21 mouse cellular contexts compared by ENCODE assay signal in the genomic region with DNA sequence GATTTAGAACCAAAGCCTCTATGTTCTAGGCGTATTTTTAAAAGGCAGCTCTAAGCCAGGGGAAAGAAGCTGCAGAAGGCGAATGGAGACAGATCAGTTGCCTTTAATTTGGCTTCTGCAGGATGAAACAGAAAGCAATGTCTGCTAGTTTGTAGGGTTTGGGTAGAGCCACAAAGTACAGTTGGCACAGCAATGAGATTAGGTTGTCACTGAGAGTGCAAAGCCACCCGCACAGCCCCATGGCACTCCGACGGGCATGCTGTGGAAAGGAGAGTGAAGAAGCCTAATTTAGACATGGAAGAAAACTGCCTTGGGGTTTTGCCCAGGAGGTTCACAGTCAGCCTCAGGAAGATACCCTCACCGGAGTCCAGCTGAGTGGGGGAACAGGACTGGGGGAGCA.
DNase-seq lines count a peak whose midpoint lies in the region; ATAC-seq and TF ChIP-seq lines count a peak whose summit lies in the region.
"Had no signal": no experiment of that assay in that cellular context is flagged by ENCODE, and none has a peak within 500 bp of the region (broad histone marks: within the 10 kb centered on the region; RNA-seq: fewer than 3 reads in every experiment).

No protein-coding gene starts in this region.

- peaks cover 3% of the 10 kb centered on the region; the same call in 1 of the 2 replicates for H3K4me1 ChIP-seq in cortical plate, adult 2 months (ENCODE audit: control insufficient read depth, insufficient read depth, low read length)
- no peaks in the 10 kb centered on the region for H3K4me1 ChIP-seq in midbrain, postnatal 0 days (ENCODE audit: insufficient read depth, low read length)
- H3K4me1 ChIP-seq: forebrain, embryonic 10.5 days; hindbrain, embryonic 15.5 days had no signal

- WGBS in midbrain, postnatal 0 days, result 76% methylated on average over 6 of the region's 6 CpGs

- no peak overlapping the region for H3K4me2 ChIP-seq in midbrain, postnatal 0 days (ENCODE audit: low read depth, low read length, poor library complexity, severe bottlenecking)
- H3K4me2 ChIP-seq: forebrain, embryonic 13.5 days; heart, embryonic 11.5 days; hindbrain, embryonic 12.5 days; hindbrain, embryonic 15.5 days had no signal

- ATAC-seq in midbrain, postnatal 0 days (ENCODE audit: low FRiP score), result no peak
- ATAC-seq: CD4-positive, CD25-positive, alpha-beta regulatory T cell, adult 4 months; forebrain, embryonic 13.5 days had no signal

- H3K36me3 ChIP-seq in midbrain, postnatal 0 days (ENCODE audit: insufficient read depth, low read length), result no peaks in the 10 kb centered on the region
- H3K36me3 ChIP-seq: forebrain, embryonic 10.5 days; hindbrain, embryonic 12.5 days; hindbrain, embryonic 15.5 days had no signal

- no peaks in the 10 kb centered on the region for H3K27me3 ChIP-seq in midbrain, postnatal 0 days (ENCODE audit: insufficient read depth, low read length)
- H3K27me3 ChIP-seq: hindbrain, embryonic 12.5 days; hindbrain, embryonic 15.5 days had no signal

- peak overlapping the region; percentile 67 for H3K27ac ChIP-seq in layer of hippocampus, adult 2 months
- peak overlapping the region; percentile 19; the same call in 1 of the 2 replicates for H3K27ac ChIP-seq in cortical plate, adult 2 months (ENCODE audit: insufficient read depth, low read length)
- no peak overlapping the region for H3K27ac ChIP-seq in midbrain, postnatal 0 days (ENCODE audit: low read depth, low read length)
- H3K27ac ChIP-seq: forebrain, embryonic 10.5 days; forebrain, embryonic 13.5 days; gastrocnemius, adult 2 months; hindbrain, embryonic 12.5 days; hindbrain, embryonic 15.5 days had no signal

- H3K9me3 ChIP-seq in midbrain, postnatal 0 days (ENCODE audit: low read length), result no peaks in the 10 kb centered on the region
- H3K9me3 ChIP-seq: forebrain, embryonic 13.5 days; hindbrain, embryonic 15.5 days had no signal

- no peak overlapping the region for H3K4me3 ChIP-seq in layer of hippocampus, adult 2 months
- H3K4me3 ChIP-seq in cortical plate, adult 2 months (ENCODE audit: insufficient read depth, low read length), result no peak overlapping the region
- H3K4me3 ChIP-seq in midbrain, postnatal 0 days (ENCODE audit: low read depth, low read length), result no peak overlapping the region
- H3K4me3 ChIP-seq: forebrain, embryonic 10.5 days; forebrain, embryonic 13.5 days; gastrocnemius, adult 2 months; hindbrain, embryonic 12.5 days; hindbrain, embryonic 15.5 days had no signal

- H3K9ac ChIP-seq in midbrain, postnatal 0 days (replicated peaks; ENCODE audit: low read length, poor library complexity, severe bottlenecking), result no peak overlapping the region
- H3K9ac ChIP-seq: forebrain, embryonic 13.5 days; hindbrain, embryonic 12.5 days; hindbrain, embryonic 15.5 days had no signal

- TF ChIP-seq POLR2A in cortical plate, adult 2 months (IDR thresholded peaks at IDR 0.05; ENCODE audit: extremely low read depth, insufficient read depth, low read length), result no peak

- TF ChIP-seq CTCF in layer of hippocampus, adult 2 months (conservative IDR thresholded peaks at IDR 0.05), result no peak
- TF ChIP-seq CTCF in cortical plate, adult 2 months (IDR thresholded peaks at IDR 0.05; ENCODE audit: extremely low read depth, insufficient read depth, low read length), result no peak
- TF ChIP-seq CTCF in midbrain, postnatal 0 days (IDR thresholded peaks at IDR 0.05), result no peak

- DNase-seq in layer of hippocampus, adult 2 months (ENCODE audit: low spot score in 2 of 2), result no peak
- DNase-seq in layer of hippocampus, postnatal 10 days (ENCODE audit: low spot score in 2 of 2), result no peak
- peak; percentile 63 to 70 for DNase-seq in right cerebral cortex, postnatal 10 days (ENCODE audit: low spot score in 2 of 2)
- no peak for DNase-seq in right cerebral cortex, postnatal 36 days (ENCODE audit: low spot score in 2 of 2)
- DNase-seq in midbrain, postnatal 0 days (ENCODE audit: low spot score), result no peak
- DNase-seq: adrenal gland, adult 2 months; adrenal gland, postnatal 14 days; cerebellum, adult 11-12 months; cerebellum, adult 8-10 months; cerebellum, postnatal 10 days; cerebellum, postnatal 36 days; gastrocnemius, adult 2 months; gastrocnemius, postnatal 14 days; heart, adult 11 months had no signal

Comparison
In these comparisons a context has a peak if more than half of its experiments do, and no peak if none do; other contexts are left out.
1. DNase-seq: peak in right cerebral cortex, postnatal 10 days (2 of 2); none in layer of hippocampus, adult 2 months (0 of 2), layer of hippocampus, postnatal 10 days (0 of 2), right cerebral cortex, postnatal 36 days (0 of 2) and midbrain, postnatal 0 days (single experiment).